Mouse (Mus musculus): ENCODE measurements at regions not wholly inside any gene's neighbourhood (a gene's known extent, or its start where the extent isn't known, plus 50 kb on each side); places are given as distances from the start of the nearest gene placed in this dataset.

DNA sequence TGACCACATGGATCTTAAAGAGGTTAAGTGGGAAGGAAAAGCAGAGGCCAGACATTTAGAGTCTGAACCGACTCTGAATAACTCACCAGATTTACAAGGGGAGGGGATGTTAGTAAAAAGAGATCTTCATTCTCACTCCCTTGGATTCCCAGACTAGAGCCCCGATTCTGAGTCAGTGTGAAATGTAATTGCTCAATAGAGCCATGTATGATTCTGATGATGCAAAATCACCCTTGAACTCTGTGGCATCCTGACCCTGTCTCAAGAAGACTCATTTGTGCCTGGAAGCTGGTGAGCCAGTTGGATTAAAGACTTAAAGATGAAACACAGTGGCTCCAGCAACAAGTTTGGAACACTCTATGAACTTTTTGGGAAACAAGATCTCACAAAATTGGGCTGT lies 210.2 kb upstream of the 1810046K07Rik start:
- no peaks in the 10 kb centered on the region; the same call in 1 of the 2 replicates for H3K9me3 ChIP-seq (replicated peaks)
- no peak for ATAC-seq (replicated peaks; ENCODE audit: low FRiP score)
- WGBS = 15% methylated on average over 2 of the region's 2 CpGs

DNA sequence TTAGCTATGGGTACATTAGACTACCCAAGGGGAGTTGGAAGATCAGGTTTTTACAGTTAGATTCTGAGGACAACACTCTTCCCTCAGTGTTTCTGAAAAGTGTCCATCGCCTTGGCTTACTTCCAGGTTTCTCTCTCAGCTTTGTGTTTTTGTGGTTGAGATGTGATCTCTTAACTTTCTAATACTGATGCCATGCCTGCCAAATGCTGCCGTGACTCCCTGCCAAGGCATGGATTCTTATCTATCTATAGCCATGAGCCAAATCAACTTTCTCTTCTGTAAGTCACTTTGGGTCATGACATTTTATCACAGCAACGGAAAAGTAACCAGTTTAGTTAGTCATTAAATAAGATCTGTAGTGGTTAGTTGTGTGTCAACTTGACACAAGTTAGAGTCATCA lies 213.2 kb upstream of the 1810046K07Rik start:
- no peak overlapping the region for H3K9ac ChIP-seq
- no peaks in the 10 kb centered on the region for H3K27me3 ChIP-seq
- no peak overlapping the region for H3K4me2 ChIP-seq
- ATAC-seq (replicated peaks; ENCODE audit: low FRiP score) = no peak
- 84% methylated on average over 3 of the region's 3 CpGs for WGBS
- no peaks in the 10 kb centered on the region; the same call in 1 of the 2 replicates for H3K9me3 ChIP-seq (replicated peaks)
- no peak overlapping the region for H3K4me3 ChIP-seq (replicated peaks)
- no peaks in the 10 kb centered on the region for H3K36me3 ChIP-seq
- H3K4me1 ChIP-seq = 0 out of 2 replicates have a peak, but pooled peaks cover 3% of the 10 kb centered on the region
- H3K27ac ChIP-seq = no peak overlapping the region

More for the DNA sequence above, 210.2 kb upstream of the 1810046K07Rik start:
- Histone ChIP-seq H3K27ac (no peak overlapping the region), H3K4me2 (no peak overlapping the region), H3K36me3 (no peaks in the 10 kb centered on the region), H3K27me3 (no peaks in the 10 kb centered on the region), H3K4me1 (0 out of 2 replicates have a peak, but pooled peaks cover 3% of the 10 kb centered on the region), H3K4me3 (replicated peaks) (no peak overlapping the region), H3K9ac (no peak overlapping the region)

DNA sequence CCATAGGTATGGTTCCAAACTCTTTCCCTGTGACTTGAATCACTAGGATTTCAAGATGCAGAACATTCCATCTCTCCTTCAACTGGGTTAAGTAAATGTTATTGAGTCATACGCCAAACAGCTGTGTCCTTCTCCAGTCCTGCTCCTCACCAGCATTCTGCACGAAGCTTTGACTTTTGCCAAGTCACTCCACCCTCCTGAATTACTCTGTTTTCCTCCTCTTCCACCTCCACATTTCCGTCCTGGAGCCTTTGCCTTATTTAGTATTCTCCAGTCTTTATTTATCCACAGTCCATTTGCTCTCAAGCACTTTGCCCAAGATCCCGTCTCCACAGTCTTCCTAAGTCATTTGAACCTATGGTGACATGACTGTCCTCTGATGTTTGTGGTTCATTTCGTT lies 193.1 kb upstream of the Arhgap20 start:
- H3K9me3 ChIP-seq (replicated peaks) = no peaks in the 10 kb centered on the region
- WGBS = 70% methylated on average over 5 of the region's 5 CpGs
- ATAC-seq (replicated peaks; ENCODE audit: low FRiP score) = no peak
- no peaks in the 10 kb centered on the region for H3K27me3 ChIP-seq
- H3K36me3 ChIP-seq = no peaks in the 10 kb centered on the region
- no peak overlapping the region for H3K27ac ChIP-seq
- no peak overlapping the region for H3K9ac ChIP-seq
- H3K4me1 ChIP-seq = no peaks in the 10 kb centered on the region; the same call in 1 of the 2 replicates
- H3K4me2 ChIP-seq = no peak overlapping the region
- H3K4me3 ChIP-seq (replicated peaks) = no peak overlapping the region

DNA sequence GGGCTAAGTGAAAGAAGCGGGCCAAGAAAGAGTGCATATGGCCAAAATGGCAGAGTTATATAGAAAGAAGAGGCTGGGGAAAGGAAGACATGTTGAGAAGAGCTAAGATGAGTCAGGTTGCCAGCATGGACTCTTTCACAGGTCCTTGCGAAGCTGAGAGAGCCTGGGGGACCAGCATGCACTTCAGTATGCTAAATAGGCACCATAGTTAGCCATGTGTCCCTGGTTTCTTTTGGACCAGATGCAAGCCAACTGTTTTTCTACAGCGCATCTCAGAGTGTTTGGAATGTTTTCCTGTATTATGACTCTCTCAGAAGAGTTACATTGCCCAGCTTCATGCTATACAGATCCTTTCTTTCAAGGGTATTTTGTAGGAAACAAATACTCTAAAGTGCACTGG lies 183.5 kb upstream of the Arhgap20 start:
- Histone ChIP-seq H3K36me3 (no peaks in the 10 kb centered on the region), H3K4me1 (no peaks in the 10 kb centered on the region; the same call in 1 of the 2 replicates), H3K4me3 (replicated peaks) (no peak overlapping the region), H3K9ac (no peak overlapping the region), H3K9me3 (replicated peaks) (no peaks in the 10 kb centered on the region), H3K27me3 (no peaks in the 10 kb centered on the region), H3K27ac (no peak overlapping the region), H3K4me2 (no peak overlapping the region)
- WGBS = 91% methylated on average over 3 of the region's 3 CpGs
- no peak for ATAC-seq (replicated peaks; ENCODE audit: low FRiP score)

DNA sequence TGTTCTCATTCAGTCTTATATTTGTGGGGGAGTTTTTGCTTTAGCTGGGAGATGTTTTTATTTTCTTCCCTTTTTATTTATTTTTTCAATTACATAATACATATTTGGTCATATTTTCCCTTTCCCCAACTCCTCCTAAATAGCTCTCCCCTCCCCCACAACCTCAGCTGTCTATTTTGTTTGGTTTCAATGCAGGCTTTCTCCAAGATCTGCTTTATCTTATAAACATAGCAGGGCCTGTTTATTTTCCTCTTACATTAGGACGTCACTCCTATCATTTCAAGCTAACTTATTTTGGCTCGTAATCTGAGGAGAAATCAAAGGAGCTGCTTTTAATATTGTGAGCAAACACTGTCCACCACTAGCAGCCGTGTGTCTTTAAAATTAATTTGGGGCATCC lies 171.4 kb upstream of the Arhgap20 start:
- 43% methylated on average over 3 of the region's 3 CpGs for WGBS
- H3K9me3 ChIP-seq (replicated peaks) = no peaks in the 10 kb centered on the region
- no peaks in the 10 kb centered on the region for H3K4me1 ChIP-seq
- no peak overlapping the region for H3K4me3 ChIP-seq (replicated peaks)
- H3K27me3 ChIP-seq = no peaks in the 10 kb centered on the region
- H3K9ac ChIP-seq = no peak overlapping the region
- no peaks in the 10 kb centered on the region for H3K36me3 ChIP-seq
- no peak for ATAC-seq (replicated peaks; ENCODE audit: low FRiP score)
- H3K27ac ChIP-seq = no peak overlapping the region
- H3K4me2 ChIP-seq = no peak overlapping the region

DNA sequence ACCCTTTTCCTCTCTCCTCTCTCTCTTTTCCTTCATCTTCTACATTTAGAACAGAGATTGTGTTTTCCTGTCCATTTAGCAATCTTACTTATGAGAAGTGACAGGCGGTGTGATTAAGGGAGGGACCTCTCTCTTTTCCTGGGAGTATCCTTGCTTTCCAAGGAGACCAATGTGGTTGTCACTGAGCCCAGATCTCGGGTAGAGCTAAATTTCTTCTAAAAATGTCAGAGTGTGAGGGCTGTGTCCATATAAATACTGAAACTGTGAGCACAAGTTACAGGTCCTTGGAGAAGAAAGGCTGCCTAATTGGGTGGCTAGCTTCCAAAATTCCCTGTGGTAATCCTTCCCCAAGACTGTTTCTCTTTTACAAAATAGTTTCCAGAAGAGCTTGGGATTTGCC lies 166.4 kb upstream of the Arhgap20 start:
- Histone ChIP-seq H3K27ac (no peak overlapping the region), H3K27me3 (no peaks in the 10 kb centered on the region), H3K36me3 (no peaks in the 10 kb centered on the region), H3K4me3 (replicated peaks) (no peak overlapping the region), H3K4me2 (no peak overlapping the region), H3K9me3 (replicated peaks) (no peaks in the 10 kb centered on the region), H3K9ac (no peak overlapping the region), H3K4me1 (no peaks in the 10 kb centered on the region)
- 59% methylated on average over 2 of the region's 2 CpGs for WGBS
- ATAC-seq (replicated peaks; ENCODE audit: low FRiP score) = no peak

DNA sequence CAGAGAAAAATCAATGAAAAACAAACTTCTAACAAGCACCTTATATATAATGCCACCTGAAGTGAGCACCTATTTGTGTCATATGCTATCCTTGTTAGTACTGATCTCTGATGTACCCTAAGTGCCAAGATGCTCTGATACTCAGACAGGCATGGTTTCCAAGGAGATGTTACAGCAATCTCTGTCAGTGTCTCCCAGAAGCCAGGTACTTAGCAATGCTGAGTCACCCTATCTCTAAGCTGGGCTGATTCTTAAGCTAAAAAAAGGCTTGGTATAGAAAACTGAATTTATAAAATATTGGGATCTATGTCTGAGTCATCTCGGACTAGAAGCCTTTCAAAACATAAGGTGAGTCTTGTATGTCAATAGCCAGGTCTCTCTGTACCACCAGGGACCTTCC lies 157.0 kb upstream of the Arhgap20 start:
- Histone ChIP-seq H3K9me3 (replicated peaks) (no peaks in the 10 kb centered on the region), H3K4me3 (replicated peaks) (no peak overlapping the region), H3K27me3 (no peaks in the 10 kb centered on the region), H3K27ac (no peak overlapping the region), H3K4me1 (no peaks in the 10 kb centered on the region), H3K9ac (no peak overlapping the region), H3K36me3 (no peaks in the 10 kb centered on the region), H3K4me2 (no peak overlapping the region)
- WGBS = 74% methylated on average over 1 of the region's 1 CpGs
- ATAC-seq (replicated peaks; ENCODE audit: low FRiP score) = no peak

DNA sequence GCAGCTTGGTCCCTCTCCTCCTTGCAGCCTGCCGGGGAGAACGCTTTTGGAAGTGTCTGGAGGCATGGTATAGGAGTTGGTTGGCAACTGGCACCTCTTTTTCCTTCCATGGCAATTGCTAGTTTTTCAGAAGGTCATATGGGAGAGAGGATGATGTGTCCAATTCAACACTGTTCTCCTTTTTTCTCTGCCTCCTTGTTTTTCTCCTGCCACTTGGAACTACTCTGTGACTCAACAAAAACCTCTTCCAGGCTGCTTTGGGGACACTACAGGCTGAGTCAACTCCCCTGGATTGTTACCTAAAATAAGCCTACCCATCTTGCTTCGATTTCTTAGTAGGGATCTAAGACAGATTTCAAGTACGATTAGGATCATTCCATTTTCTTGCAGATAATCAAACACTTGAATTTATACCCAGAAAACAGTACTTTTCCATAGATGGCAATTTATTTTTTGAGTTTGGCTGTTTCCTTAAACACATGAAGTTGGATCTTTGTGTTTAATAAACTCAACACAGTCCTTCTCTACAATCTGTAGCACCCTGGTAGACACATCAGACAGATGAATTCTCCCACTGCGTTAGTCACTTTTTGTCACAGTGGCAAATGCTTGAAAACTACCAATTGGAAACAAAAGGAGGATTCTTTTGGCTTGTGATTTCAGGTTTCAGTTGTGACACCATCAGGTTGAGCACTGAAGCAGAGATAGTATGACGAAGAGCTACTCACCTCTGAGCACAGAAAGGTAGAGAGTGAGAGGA lies 156.3 kb upstream of the Arhgap20 start:
- Histone ChIP-seq H3K27ac (no peak overlapping the region), H3K4me1 (no peaks in the 10 kb centered on the region), H3K9me3 (replicated peaks) (no peaks in the 10 kb centered on the region), H3K4me3 (replicated peaks) (no peak overlapping the region), H3K4me2 (no peak overlapping the region), H3K27me3 (no peaks in the 10 kb centered on the region), H3K36me3 (no peaks in the 10 kb centered on the region), H3K9ac (no peak overlapping the region)
- 96% methylated on average over 6 of the region's 6 CpGs for WGBS
- no peak for ATAC-seq (replicated peaks; ENCODE audit: low FRiP score)

DNA sequence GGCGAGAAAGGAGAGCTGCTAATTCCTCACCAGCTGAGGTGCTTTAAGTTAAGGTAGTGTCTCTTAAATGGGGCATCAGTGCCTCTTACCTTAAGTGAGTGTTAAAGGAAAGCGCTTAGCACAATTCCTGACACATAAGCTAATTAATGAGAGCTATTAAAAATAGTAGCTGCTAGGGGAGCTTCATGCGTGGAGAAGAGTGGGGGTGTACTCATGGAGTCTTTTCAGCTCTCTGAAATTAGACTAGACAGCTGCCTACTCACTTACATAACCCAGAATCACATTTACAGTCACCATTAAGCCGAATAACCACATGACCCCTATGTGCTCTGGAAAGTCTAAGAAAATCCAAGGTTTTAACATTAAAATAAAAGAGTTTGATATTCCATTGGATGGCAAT lies 139.0 kb upstream of the Arhgap20 start:
- WGBS = 82% methylated on average over 4 of the region's 4 CpGs
- Histone ChIP-seq H3K27ac (no peak overlapping the region), H3K9ac (no peak overlapping the region), H3K4me3 (replicated peaks) (no peak overlapping the region), H3K27me3 (no peaks in the 10 kb centered on the region), H3K9me3 (replicated peaks) (no peaks in the 10 kb centered on the region), H3K4me1 (no peaks in the 10 kb centered on the region), H3K4me2 (no peak overlapping the region), H3K36me3 (no peaks in the 10 kb centered on the region)
- no peak for ATAC-seq (replicated peaks; ENCODE audit: low FRiP score)

DNA sequence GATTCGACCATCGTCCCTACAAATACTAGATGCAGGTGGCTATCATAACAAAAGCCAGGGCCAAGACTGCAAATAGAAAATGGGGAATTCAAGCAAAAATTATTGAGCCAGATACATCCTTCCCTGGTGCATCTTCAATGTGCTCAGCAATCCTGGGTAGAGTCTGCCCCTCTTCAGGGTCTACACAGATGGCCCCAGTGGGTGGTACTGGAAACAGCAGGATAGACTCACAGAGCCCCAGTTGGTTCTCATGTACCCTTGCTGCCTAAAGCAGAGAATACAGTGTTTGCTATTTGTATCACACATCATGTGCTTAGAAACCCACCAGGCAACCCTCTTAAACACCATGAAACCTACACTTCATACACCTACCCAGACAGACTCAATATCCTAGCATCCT lies 129.0 kb upstream of the Arhgap20 start:
- Histone ChIP-seq H3K4me3 (replicated peaks) (no peak overlapping the region), H3K4me1 (no peaks in the 10 kb centered on the region)
- WGBS = 87% methylated on average over 2 of the region's 2 CpGs

DNA sequence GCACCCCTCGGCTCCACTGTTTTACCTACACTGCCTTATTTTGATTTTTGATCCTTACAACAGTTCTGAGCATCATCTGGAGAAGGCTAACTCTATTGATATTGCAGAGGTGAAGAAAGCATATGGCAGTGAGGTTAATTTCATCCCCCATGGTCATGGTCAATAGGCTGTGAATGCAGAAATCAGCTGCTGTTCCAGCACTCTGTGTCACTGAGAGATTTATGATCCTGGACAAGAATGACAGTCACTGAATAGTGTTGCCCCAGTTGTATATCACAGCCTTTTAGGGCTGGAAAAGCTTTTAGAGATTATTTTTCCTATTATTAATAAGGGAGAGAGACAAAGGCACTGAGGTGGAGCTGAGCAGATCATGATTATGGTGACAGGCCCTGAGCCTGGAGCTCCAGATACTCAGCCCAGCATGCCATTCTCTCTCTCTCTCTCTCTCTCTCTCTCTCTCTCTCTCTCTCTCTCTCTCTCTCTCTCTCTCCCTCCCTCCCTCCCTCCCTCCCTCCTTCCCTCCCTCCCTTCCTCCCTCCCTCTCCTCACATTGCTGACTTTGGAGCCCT lies 128.5 kb upstream of the Arhgap20 start:
- Histone ChIP-seq H3K27me3 (no peaks in the 10 kb centered on the region), H3K4me3 (replicated peaks) (no peak overlapping the region), H3K36me3 (no peaks in the 10 kb centered on the region), H3K9ac (no peak overlapping the region), H3K9me3 (replicated peaks) (no peaks in the 10 kb centered on the region), H3K4me1 (no peaks in the 10 kb centered on the region), H3K4me2 (no peak overlapping the region), H3K27ac (no peak overlapping the region)
- ATAC-seq (replicated peaks; ENCODE audit: low FRiP score) = no peak
- 83% methylated on average over 1 of the region's 1 CpGs for WGBS

More for the DNA sequence above, 129.0 kb upstream of the Arhgap20 start:
- Histone ChIP-seq H3K4me2 (no peak overlapping the region), H3K27ac (no peak overlapping the region), H3K27me3 (no peaks in the 10 kb centered on the region), H3K9ac (no peak overlapping the region), H3K36me3 (no peaks in the 10 kb centered on the region), H3K9me3 (replicated peaks) (no peaks in the 10 kb centered on the region)
- ATAC-seq (replicated peaks; ENCODE audit: low FRiP score) = no peak

DNA sequence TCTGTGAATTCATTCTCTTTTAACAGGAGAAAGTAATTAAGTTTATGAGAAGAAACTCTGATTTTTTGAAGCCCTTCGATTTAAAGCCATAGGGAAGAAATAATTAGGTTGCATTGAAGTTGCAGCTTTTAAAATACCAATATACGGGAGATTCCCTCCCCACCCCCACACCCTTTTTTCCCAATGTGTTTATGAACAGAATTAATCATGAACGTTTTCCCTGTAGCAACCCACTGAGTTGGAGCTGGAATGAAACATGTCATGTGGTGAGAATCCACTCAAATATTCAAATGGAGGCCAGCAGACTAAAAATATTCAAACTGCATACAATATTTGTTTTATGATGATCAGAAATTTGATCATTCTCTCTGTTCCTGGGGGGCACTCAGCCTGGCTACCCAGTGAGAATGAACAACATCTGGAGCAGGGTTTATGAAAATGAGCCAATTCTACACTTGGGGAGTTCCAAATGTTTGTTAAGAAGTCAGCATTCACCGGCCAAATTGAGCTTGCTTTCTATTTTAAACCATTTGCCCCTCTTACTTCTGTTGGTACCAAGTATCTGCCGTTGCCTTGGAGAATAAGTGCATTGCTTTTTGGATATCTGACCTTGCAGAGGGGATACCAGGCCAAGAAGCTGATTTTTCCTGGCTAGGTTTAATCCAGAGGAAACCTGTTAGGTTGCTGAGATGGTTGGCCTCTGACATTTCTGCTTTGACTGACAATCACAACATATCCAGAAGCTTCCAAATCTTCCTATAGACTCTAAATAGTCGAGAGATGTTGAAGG lies 127.8 kb upstream of the Arhgap20 start:
- no peak overlapping the region for H3K4me2 ChIP-seq
- H3K9me3 ChIP-seq (replicated peaks) = no peaks in the 10 kb centered on the region
- no peaks in the 10 kb centered on the region for H3K27me3 ChIP-seq
- no peak overlapping the region for H3K4me3 ChIP-seq (replicated peaks)
- ATAC-seq (replicated peaks; ENCODE audit: low FRiP score) = no peak
- no peaks in the 10 kb centered on the region for H3K36me3 ChIP-seq
- H3K4me1 ChIP-seq = no peaks in the 10 kb centered on the region
- WGBS = 64% methylated on average over 6 of the region's 6 CpGs
- no peak overlapping the region for H3K9ac ChIP-seq
- no peak overlapping the region for H3K27ac ChIP-seq
